Mouse (Mus musculus) left cerebral cortex, postnatal 36 days (tissue): ENCODE measurements around the gene Cftr. TPM values are rescaled to one million over a fixed set of nuclear protein-coding genes. Genes with fewer than 3 reads are reported as not detected.

Experiments used
- DNase-seq, 2 experiments: peaks; one replicate each; pipeline ENCODE4 v3.0.0; 2021 to 2022; ENCODE audit warnings: low spot score in 2 of 2, mixed read lengths in 1 of 2
- intact Hi-C: fragments of 180-260 bp; cut with DNase I; formaldehyde crosslinking; loops from one replicate; pipeline ENCODE4 v1.15.1; 2025
- total RNA-seq, 2 experiments: library from RNA; stranded (reverse); gene quantifications; 2 replicates each; pipeline ENCODE4 v1.2.3; 2021

The Cftr gene
- total RNA-seq, 2 experiments from 2014 or later = 0.57 to 0.61 TPM

GRCm38 (mm10) chr6:18305130-18305529 lies 134.6 kb downstream of the Cftr start:
- DNase-seq = no peak
- intact Hi-C loops = no loop called here

DNA sequence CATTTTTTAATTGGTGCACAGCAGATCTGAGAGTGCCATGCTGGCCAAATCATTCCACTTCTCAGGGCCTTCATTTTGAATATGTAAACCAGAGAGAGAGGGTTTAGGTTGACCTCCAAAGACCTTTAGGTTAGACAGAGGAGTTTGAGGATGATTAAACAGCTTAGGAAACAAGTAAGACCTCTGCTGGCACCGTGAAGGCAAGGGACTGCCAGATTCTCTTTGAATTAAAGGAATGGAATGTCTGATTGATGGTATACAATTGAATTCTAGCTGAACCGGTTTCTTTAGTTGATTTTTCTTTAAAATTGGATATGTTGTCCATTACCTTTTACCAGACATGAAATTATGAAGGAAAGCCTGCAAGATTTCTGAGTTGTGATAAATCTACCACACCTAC lies 140.5 kb downstream of the Cftr start:
- no peak for DNase-seq

DNA sequence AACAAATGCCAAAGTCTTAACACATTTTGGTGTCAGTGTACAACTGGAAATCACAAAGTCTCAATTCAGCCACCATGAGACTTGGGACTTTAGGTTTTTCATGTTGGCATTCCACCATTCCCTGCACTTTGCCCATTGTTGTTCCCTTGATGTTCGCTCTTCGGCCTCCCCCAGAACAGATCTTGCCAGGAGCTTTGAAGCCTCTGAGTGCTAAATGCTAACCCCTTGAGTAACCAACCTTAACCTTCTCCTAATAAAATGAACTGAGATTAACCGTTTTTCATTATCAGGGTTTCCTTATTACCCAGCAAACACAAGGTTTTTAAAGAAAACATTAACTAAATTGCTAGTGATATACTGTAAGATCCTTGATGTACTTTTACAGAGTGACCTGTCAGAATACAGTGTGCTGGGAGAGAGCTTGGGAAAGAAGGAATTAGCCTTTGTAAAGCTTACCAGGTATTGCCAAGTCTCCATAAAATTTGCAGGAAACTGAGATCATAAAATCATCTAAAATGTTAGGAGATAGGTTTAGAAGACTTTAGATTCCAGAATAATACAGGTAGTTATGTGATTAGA lies 144.0 kb downstream of the Cftr start:
- DNase-seq = no peak
- intact Hi-C loops = no loop called here

More for the DNA sequence above, 140.5 kb downstream of the Cftr start:
- intact Hi-C loops = no loop called here

- no peak for DNase-seq
- intact Hi-C loops = no loop called here
These were observed 152.5 kb downstream of the Cftr start for GRCm38 (mm10) chr6:18322950-18323349.

DNA sequence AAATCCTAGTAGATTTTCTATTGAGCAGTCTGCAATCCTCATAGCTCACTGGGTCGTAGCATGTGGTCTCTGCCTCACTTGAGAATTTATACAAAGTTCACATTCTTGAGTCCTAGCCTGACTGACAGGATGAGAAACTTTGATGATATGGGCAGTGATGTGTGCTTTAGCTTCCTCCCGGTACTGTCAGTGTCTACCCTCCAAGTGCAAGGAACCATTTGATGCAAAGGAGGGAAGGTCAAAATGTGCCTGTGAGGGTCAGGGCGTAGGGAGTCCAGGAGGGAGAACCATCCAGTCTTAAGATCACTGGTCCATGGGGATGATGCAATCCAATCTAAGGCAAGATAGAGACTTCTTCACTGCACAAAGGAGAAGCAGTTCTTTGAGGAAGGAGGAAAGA lies 164.9 kb downstream of the Cftr start:
- intact Hi-C loops = no loop called here
- DNase-seq = no peak

- intact Hi-C loops = no loop called here
- DNase-seq = no peak
These were observed 167.8 kb downstream of the Cftr start for GRCm38 (mm10) chr6:18338307-18338706.

GRCm38 (mm10) chr6:18344272-18344671 lies 173.8 kb downstream of the Cftr start:
- no peak for DNase-seq
- intact Hi-C loops = no loop called here

DNA sequence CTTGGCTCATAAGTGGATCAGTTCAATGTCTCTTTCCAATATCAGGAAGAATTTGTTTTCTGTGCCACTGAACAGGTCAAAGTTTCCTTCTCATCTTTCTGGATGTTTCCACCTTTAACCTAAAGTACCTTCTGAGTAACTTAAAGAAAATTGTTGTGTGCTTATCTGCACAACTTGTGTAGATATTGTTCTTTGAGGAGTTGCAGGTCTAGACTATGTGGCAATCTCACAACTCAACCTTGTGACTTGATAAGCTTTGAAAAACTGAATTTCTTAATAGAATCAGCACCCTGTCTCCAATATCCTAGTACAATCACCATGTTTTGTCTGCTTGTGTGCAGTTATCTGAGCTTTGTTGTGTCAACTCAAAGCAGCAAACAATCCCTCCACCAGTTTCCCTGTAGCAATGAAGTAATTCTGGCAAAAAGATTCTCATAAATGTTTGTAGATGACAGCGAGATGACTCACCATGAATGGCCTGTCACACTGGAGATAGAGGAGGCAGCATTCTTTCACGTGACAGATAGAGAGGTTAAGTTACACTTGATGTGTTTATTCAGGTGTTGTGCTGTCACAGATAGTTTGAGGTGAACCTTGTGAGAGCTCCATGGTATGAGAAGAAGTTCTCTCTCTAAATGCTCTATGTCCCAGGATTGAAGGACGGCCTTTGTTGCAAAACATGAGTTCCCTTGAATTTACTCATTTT lies 178.8 kb downstream of the Cftr start:
- intact Hi-C loops = no loop called here

GRCm38 (mm10) chr6:18360154-18360553 lies 189.7 kb downstream of the Cftr start:
- intact Hi-C loops = no loop called here
- no peak for DNase-seq

More for the DNA sequence above, 178.8 kb downstream of the Cftr start:
- no peak for DNase-seq

DNA sequence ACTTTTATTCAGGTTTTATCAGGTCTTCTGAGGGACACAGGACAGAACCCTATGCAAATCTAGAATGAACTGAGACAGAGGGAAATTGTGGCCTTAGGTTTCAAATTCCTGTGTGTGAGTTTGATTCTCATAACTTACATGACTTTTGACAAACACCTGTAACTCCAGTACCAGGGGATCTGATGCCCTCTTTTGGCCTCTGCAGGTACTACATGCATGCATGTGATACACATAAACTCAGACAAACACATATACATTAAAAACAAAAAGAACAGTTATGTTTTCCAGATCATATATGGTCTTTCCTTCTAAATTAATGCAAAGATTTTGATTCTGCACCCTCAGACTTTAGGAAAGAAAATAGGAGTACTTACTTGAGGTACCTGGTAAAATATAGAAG lies 190.5 kb downstream of the Cftr start:
- no peak for DNase-seq
- intact Hi-C loops = no loop called here

GRCm38 (mm10) chr6:18362232-18362631 lies 191.7 kb downstream of the Cftr start:
- intact Hi-C loops = no loop called here
- DNase-seq = no peak

GRCm38 (mm10) chr6:18369054-18369453 lies 198.6 kb downstream of the Cftr start:
- no peak for DNase-seq
- intact Hi-C loops = no loop called here

- DNase-seq = no peak
- intact Hi-C loops = loop anchor here (5.0 kb wide), 2 partner anchors 232 to 282 kb away; no protein-coding TSS in a partner anchor
These were observed 199.2 kb downstream of the Cftr start for GRCm38 (mm10) chr6:18369723-18370122.

Other genes with a start within 250 kb of the Cftr start
- gene Wnt2, start 140.1 kb upstream of the Cftr start, total RNA-seq = 1 to 10 TPM; 5.4 to 7.0 TPM
- not detected for gene Asz1, start 61.6 kb upstream of the Cftr start, total RNA-seq